Comparison of ENCODE assay signal across 30 mouse cellular contexts in genomic region chr4:143336096-143336495, GRCm38 (mm10). TPM values are rescaled to one million over a fixed set of nuclear protein-coding genes. Genes with fewer than 3 reads are reported as not detected.
"Had no signal": no experiment of that assay in that cellular context is flagged by ENCODE, and none has a peak within 500 bp of the region (broad histone marks: within the 10 kb centered on the region; RNA-seq: fewer than 3 reads in every experiment).

No protein-coding gene starts in this region.

- H3K27ac ChIP-seq: embryonic facial prominence, embryonic 10.5 days; embryonic facial prominence, embryonic 12.5 days; embryonic facial prominence, embryonic 13.5 days; embryonic facial prominence, embryonic 15.5 days; forebrain, embryonic 10.5 days; forebrain, embryonic 12.5 days; forebrain, embryonic 13.5 days; forebrain, embryonic 15.5 days; gastrocnemius, adult 2 months; heart, adult 2 months; heart, embryonic 10.5 days had no signal

- H3K9me3 ChIP-seq: embryonic facial prominence, embryonic 10.5 days; embryonic facial prominence, embryonic 12.5 days; embryonic facial prominence, embryonic 13.5 days; embryonic facial prominence, embryonic 15.5 days; forebrain, embryonic 10.5 days; forebrain, embryonic 12.5 days; forebrain, embryonic 13.5 days; forebrain, embryonic 15.5 days; heart, embryonic 10.5 days had no signal

- ATAC-seq: forebrain, embryonic 13.5 days; forebrain, embryonic 14.5 days; forebrain, embryonic 15.5 days; forebrain, postnatal 0 days had no signal

- H3K4me3 ChIP-seq: embryonic facial prominence, embryonic 10.5 days; embryonic facial prominence, embryonic 12.5 days; embryonic facial prominence, embryonic 13.5 days; embryonic facial prominence, embryonic 15.5 days; erythroblast, embryonic 14.5 days; forebrain, embryonic 10.5 days; forebrain, embryonic 12.5 days; forebrain, embryonic 13.5 days; forebrain, embryonic 15.5 days; gastrocnemius, adult 2 months; heart, adult 2 months; heart, embryonic 10.5 days had no signal

- H3K4me1 ChIP-seq: embryonic facial prominence, embryonic 12.5 days; embryonic facial prominence, embryonic 13.5 days; embryonic facial prominence, embryonic 15.5 days; forebrain, embryonic 10.5 days; forebrain, embryonic 12.5 days; forebrain, embryonic 13.5 days; forebrain, embryonic 15.5 days had no signal

- H3K4me2 ChIP-seq: embryonic facial prominence, embryonic 12.5 days; embryonic facial prominence, embryonic 13.5 days; embryonic facial prominence, embryonic 15.5 days; forebrain, embryonic 12.5 days; forebrain, embryonic 13.5 days; forebrain, embryonic 15.5 days; heart, embryonic 11.5 days had no signal

- DNase-seq: cerebellum, adult 9-11 months; cerebellum, postnatal 14 days; cerebellum, postnatal 25 days; cerebellum, postnatal 36 days; embryo, embryonic 11 days; forebrain, postnatal 0 days; gastrocnemius, adult 2 months; gastrocnemius, postnatal 10 days; gastrocnemius, postnatal 14 days; gastrocnemius, postnatal 25 days; gastrocnemius, postnatal 36 days; heart, adult 11 months; heart, adult 18-20 months; heart, adult 2 months had no signal

- H3K36me3 ChIP-seq: embryonic facial prominence, embryonic 10.5 days; embryonic facial prominence, embryonic 12.5 days; embryonic facial prominence, embryonic 13.5 days; embryonic facial prominence, embryonic 15.5 days; forebrain, embryonic 10.5 days; forebrain, embryonic 12.5 days; forebrain, embryonic 15.5 days; heart, embryonic 10.5 days had no signal

- H3K9ac ChIP-seq: embryonic facial prominence, embryonic 12.5 days; embryonic facial prominence, embryonic 13.5 days; embryonic facial prominence, embryonic 15.5 days; forebrain, embryonic 12.5 days; forebrain, embryonic 13.5 days; forebrain, embryonic 15.5 days; forebrain, postnatal 0 days had no signal

- H3K27me3 ChIP-seq: embryonic facial prominence, embryonic 12.5 days; embryonic facial prominence, embryonic 13.5 days; embryonic facial prominence, embryonic 15.5 days; forebrain, embryonic 12.5 days; forebrain, embryonic 13.5 days; forebrain, embryonic 15.5 days had no signal

RNA-seq across cellular contexts. Expression of gene Lrrc38, which starts 13.5 kb away (rescaled TPM):
- polyA plus RNA-seq: embryonic facial prominence, embryonic 13.5 days; erythroblast, embryonic 14.5 days; forebrain, embryonic 10.5 days; forebrain, embryonic 11.5 days; forebrain, embryonic 12.5 days; forebrain, embryonic 13.5 days; forebrain, embryonic 14.5 days; gonadal fat pad, adult 2 months had no signal

RNA-seq across cellular contexts. Expression of gene Pdpn, which starts 36.7 kb away (rescaled TPM):
- polyA plus RNA-seq: erythroblast, embryonic 14.5 days had no signal

RNA-seq across cellular contexts. Expression of gene Pramel1, which starts 58.1 kb away (rescaled TPM):
- polyA plus RNA-seq: embryonic facial prominence, embryonic 10.5 days; embryonic facial prominence, embryonic 11.5 days; embryonic facial prominence, embryonic 12.5 days; embryonic facial prominence, embryonic 13.5 days; embryonic facial prominence, embryonic 14.5 days; embryonic facial prominence, embryonic 15.5 days; erythroblast, embryonic 14.5 days; forebrain, embryonic 10.5 days; forebrain, embryonic 11.5 days; forebrain, embryonic 12.5 days; forebrain, embryonic 13.5 days; forebrain, embryonic 14.5 days; forebrain, embryonic 15.5 days; forebrain, postnatal 0 days; gonadal fat pad, adult 2 months; heart, adult 2 months; heart, embryonic 10.5 days; heart, embryonic 11.5 days had no signal
